Mouse (Mus musculus) ES-Bruce4 (cell line): ENCODE measurements at regions not wholly inside any gene's neighbourhood (a gene's known extent, or its start where the extent isn't known, plus 50 kb on each side); places are given as distances from the start of the nearest gene placed in this dataset.

ENCODE experiments used
- CTCF ChIP-seq: IDR thresholded peaks from one replicate; pipeline ENCODE4 v1.8.1; 2011; ENCODE audit warnings: low read depth, low read length
- EP300 ChIP-seq: IDR thresholded peaks from 2 replicates; pipeline ENCODE4 v1.6.1; 2011; ENCODE audit warnings: low read depth, low read length; ENCODE audit not compliant: insufficient read depth

DNA sequence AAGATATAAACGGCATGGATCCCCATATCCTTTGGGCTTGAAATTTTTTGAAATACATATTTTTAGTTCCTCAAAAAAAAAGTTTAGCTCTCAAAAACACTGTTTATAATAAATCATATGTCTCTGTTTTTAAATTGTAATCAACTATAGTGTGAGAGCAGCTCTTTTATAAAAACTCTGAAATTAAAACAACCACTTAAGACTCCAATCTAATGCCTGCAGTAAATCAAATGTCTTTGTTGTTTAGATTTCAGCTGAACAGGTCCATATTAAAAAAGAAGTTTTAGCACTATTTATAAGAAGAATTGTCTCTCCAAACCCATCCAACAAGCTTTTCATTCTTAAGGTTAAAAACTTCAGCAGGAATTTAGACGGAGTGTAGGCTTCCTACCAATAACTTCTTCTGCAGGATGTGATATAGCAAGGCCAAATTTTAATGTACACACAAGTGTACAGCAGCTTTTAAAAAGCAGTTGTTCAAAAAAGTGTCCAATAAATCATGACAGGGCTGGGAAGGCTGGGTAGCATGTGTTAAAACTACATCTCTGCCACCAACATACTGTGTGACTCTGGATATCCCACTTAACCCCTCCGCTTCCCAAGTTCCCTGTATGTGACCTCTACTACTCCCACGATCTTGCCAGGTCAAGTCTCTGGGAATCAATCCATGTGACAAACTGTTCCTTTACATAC, 160.6 kb upstream of the Paip1 start:
- TF ChIP-seq CTCF (no peak), EP300 (no peak)
